Mouse (Mus musculus) gastrocnemius, postnatal 10 days (tissue): Measurements from ENCODE around the gene Ahctf1. TPM values are rescaled to one million over a fixed set of nuclear protein-coding genes. Genes with fewer than 3 reads are reported as not detected.
A peak's percentile ranks its signal among the peaks of the same experiment; 100 is the strongest.
"Not testable (repeated sequence)": the region's sequence is repeated elsewhere in the genome, so short reads cannot be mapped to it uniquely, and the experiment has no call there.

ENCODE experiments used
- DNase-seq: peaks from one replicate; pipeline ENCODE4 v3.0.0; 2021; ENCODE audit warnings: mixed read lengths
- long read RNA-seq, 2 experiments: library from polyadenylated mRNA; stranded (forward); transcript quantifications; one replicate each; pipeline ENCODE4 v2.0.0; 2021
- total RNA-seq, 2 experiments: library from RNA; stranded (reverse); gene quantifications; 2 replicates each; pipeline ENCODE4 v1.2.3; 2021

The Ahctf1 gene
- total RNA-seq = 10 to 100 TPM; 21.0 to 25.7 TPM
- long read RNA-seq, experiment 1, full-length matches to known transcripts = 3 of 7 reads
- long read RNA-seq, experiment 1, partial matches to known transcripts = 3 of 7 reads
- long read RNA-seq, experiment 1, other reads (novel, unspliced or antisense) = 1 of 7 reads
- long read RNA-seq, experiment 2, full-length matches to known transcripts = 2 of 9 reads
- long read RNA-seq, experiment 2, partial matches to known transcripts = 6 of 9 reads
- long read RNA-seq, experiment 2, other reads (novel, unspliced or antisense) = 1 of 9 reads

DNA sequence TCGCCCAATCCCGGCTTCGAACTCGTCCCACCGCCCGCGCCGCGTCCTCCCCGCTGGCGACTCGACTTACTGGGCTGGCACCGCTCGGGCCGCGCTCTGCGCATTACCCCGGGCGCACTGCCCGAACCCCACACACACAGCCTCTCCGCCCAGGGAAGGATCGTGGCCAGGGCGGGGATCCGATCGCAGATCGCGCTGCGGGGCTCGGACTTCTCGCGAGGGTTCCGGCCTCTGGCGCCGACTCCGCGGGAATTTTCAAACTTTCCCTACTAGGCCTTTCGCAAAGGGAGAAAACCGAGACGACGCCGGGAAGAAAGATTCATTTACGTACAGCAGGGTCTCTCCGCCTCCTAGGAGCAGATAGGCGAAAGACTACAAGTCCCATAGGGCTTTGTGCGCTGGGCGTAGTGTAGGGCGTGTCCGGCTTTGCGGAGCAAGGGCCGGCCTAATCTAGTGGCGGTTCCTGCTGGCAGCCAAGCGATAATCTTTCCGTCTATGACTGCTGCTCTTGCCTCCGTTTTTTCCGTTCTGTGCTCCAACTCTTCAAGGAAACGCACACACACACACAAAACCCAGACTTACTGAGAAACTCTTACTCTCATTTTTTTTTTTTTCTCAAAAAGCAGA lies at the start of gene Ahctf1:
Gene Ahctf1, minus strand, starts transcription at position 168 of the 627 bp plus-strand sequence.
- peak; percentile 99 for DNase-seq

DNA sequence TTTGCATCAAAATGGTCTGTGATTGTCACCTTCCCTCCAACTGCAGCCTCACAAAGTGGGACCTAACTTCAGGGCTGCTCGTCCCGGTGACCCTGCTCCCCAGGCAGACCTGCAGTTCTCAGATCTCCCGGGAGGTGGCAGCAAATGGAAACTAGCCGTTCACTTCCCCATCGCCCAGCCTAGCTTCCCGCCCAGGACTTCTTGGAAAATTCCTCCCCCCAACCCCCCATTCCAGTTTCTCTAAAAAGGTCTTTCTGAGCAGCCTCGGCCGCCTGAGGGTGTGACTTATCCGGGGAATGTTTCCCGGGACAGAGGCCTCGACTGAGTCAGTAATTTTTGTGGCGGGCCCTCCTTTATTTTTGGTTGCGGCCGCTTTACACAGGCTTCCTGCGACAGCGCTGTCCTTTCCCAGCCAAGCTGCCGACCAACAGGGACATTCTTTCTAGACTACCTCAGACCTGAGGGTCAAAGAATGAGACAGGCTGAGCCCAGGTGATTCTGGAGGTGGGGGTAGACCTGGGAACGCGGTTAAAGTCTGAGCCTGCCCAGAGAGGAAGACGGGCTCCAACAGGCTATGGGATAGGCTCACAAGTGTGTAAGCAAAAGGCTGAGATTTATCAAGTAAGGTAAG lies 44.4 kb upstream of the Ahctf1 start:
- DNase-seq = peak; percentile 94

DNA sequence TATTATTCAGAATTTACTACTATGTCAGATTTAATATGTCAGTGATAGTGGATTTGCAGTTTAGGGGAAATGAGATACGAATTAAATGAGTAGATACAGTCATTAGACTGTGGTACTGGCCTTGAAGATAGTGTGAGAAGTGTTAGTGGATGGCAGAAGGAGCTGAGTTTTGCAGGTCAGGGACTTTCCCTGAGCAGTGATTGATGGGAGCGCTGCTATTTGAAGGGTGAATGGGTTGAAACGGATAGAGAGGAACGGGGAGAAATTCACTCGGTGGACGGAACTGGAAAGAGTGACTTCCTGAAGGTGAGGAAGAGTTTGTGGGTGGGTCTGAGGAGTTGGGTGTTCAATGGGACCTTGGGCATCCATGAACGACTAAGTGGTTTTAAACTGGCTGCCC lies 43.7 kb upstream of the Ahctf1 start:
- DNase-seq = no peak

DNA sequence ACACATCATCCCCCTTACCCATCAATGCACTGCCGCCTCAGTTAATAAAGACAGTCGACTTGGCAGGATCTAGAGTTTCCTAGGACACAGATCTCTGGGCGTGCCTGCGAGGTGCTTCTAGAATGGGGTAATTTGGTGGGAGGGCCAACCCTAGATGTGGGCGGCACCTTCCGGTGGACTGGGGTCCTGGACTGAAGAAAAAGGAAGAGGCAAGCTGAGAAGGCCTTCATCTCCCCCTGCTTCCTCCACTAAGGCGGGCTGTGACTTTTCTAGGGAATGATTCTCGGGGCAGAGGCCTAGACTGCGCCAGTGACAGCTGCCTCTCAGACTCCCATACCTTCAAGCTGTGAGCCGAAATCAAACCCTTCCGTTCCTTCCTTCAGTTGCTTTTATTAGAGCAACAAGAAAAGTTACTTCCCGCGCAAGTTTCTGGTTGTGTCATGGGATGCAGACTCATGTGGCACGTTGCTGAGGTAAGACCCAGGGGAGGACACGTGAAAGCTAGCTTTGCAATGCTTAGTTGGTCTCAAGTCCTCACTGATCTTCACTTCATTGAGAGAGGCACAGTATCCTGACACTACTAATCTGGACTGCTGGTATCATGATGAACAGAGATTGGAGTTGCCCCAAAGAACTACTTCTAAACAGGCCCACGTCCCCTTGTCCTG lies 42.5 kb upstream of the Ahctf1 start:
- DNase-seq = no peak

DNA sequence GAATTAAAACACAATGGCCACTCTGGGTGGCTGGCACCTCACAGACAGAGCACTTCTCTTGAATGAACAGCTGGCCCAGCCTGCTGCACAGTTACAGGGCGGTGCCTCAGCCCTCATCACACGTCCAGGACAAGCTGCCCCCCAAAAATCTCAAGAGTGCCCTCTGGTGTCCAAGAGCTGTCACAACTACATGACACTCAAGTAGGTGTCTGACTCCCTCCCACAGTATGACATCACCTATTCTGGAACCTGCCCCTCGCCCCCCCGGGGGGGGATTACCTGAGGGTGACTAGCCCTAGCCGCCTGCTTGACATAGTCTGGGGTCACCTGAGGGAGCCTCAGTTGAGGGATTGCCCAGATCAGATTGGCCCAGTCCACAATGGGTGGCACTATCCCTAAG lies 41.4 kb upstream of the Ahctf1 start:
- DNase-seq = peak; percentile 65

DNA sequence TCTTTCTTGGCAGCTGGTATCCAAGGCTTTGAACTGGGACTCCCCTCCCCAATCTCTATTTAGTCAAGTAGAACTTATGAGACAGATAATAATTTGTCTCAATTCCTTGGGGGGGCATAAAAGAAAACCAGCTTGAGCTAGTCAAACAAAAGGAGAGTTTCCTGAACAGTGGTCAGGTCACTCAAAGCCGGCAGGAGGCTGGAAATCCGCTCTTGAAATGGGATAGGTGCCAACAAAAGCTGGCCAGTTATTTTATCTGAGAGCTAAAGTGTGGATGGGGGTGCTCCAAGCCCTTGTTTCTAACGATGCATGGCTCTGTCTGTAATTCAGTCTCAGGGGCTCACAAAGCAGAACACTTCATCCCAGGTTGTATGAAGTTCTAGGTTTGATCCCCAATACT lies 40.5 kb upstream of the Ahctf1 start:
- DNase-seq = no peak

DNA sequence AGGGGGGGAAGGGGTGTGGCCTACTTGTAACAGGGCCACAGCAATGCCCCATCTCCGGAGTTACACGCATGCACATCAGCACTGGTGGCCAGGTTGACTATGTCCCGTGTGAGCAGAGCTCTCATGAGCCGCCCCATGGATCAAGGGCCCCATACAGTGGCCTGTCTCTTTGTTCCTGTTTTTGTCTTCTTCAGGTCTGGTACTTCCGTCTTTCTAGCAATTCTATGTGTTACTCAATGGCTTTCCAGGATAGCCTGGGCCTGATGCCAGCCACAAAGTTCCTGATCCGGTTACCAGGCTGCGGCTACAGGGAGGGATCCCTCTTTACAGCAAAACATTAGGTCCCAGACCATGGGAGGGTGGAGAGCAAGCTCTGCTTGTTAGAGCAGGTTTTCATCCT lies 39.1 kb upstream of the Ahctf1 start:
- DNase-seq = peak; percentile 60

DNA sequence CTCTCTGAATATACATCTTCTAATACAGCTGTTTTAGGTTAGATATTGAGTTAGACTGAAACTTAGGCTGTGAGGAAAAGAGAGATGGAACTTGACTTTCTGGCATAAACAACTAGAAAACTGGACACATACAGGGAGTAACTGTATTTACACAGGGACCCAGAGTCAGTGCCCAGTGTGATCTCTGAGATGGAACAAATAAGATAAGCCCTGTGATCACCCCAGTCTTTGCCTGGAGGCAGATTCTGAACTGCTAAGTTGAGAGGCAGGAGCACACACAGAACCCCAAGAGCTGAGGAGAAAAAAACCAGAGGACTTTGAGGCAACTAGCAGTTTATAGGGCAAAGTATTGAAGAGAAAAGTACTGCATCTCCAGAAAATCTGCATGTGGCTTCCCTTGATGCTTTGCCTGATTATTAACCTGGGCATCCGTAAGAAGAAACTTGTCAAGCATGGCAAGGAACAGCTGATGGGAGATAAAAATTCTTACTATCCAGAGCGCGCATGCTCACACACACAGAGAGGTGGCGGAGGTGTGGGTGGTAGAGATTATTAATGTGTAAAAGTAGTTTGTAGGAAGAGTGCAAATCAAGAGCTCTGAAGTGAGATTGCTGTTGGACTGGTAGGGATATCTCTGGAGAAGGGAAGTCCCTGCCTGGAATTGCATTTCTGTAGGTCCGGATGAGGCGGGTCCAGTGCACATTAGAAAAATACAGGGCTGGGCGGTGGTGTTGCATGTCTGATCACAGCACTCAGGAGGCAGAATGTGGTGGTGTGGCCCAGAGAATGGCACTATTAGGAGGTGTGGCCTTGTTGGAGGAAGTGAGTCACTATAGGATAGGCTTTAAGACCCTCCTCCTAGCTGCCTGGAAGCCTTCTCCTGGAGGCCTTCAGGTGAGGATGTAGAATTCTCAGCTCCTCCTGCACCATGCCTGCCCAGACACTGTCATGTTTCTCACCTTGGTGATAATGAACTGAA lies 33.2 kb upstream of the Ahctf1 start:
- no peak for DNase-seq

DNA sequence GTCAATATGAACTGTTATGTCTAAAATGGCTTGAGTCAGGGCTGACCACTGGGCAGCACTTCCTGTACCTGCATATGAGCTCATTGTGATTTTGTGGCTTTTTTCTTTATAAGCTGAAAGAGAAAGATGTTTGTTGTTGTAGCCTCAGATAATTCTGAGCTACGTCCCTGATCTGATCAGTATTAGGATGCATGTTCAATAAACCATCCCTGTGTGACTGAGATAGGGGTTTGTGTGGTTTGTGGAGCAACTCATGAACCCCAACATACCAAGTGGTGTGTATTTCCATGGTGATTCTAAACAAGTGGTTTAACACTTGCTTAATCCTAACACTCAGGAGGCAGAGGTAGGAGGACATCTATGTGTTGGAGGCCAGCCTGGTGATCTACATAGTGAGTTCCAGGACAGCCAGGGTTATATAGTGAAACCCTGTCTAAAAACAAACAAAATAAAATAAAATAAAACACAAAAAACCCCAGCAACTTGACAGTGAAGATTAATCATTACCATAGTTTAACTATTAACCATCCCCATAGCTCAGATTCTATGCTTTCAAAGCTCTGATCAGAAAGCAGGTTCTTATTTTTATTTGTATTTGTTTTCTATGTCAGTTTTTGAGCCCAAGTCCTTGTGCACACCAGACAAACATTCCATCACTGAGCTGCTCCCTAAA lies 32.4 kb upstream of the Ahctf1 start:
- no peak for DNase-seq

DNA sequence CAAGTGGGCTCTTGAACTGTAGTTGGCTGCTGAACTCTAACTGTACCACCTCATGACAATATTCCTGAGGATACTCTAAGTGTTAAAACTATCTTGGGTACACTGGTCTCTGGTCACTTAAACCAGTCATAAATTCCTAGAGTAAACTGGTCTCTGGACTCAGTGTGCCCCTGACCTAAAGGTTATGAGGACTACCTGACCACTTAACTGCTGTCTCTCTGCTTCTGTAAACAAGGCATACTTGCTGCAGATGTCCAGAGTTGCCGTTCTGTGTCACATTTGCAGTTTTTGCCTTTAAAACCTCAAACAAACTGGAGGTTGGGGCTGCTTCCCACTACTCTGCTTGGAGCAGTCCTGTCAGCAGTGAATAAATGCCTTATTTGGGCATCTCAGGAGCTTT lies 30.1 kb upstream of the Ahctf1 start:
- DNase-seq = no peak

DNA sequence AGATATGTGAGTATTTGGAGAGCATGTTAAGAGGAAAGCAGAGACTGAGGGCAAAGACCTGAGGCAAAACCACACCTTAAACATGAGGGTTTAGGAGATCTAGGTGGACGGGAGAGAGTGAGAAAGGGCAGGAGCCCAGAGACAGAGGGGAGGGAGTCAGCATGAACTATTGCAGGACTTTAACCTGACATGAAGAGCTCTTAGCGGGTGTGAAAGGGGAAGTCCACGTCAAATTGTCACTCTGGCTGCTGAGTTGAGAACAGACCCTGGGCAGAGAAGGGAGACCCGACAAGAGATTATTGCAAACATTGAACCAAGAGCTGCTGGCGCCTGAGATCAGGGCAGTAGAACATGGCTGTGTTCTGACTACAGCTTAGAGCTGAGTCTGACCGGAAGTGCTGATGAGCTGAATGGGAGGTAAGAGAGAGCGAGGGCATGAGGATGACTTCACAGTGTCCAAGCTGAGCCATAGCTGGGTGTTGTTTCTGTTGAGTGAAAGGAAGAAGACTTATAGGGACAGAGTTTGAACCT lies 29.3 kb upstream of the Ahctf1 start:
- no peak for DNase-seq

DNA sequence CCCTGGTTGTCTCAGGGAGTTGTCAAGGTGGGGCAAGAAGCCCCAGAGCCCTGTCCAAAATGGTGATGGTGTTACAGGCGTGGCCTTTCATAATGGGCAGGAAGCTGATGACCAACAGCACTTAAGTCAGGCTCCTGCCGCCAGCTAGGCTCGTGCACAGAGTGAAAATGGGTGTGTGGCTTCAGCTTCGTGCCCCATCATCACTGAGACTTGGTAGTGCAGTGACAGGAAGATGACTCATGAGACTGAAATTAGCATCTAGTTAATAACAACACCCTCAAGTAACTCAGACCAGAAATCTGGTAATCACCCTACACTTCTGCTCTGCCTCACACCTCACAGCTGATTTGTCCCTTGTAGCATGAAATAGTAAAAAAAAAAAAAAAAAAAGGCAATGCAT lies 25.4 kb upstream of the Ahctf1 start:
- DNase-seq = no peak

DNA sequence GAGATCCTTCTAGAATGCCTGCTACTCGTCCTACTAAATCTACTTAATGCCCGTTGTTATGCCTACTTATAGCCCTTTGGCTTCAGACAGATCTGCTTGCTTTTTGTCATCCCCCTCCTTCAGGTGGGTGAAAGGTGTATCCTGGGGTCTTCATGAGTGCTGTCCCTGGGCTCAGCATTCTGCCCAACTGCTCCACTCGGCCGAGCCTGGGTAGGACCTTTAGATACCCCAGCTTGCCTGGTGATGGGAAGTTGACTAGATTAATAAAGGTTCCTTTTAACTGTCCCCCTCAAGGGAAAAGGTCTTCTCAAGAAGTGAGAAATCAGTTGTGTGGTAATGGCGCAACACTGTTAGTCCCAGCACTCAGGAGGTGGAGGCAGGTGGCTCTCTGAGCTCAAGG lies 24.6 kb upstream of the Ahctf1 start:
- no peak for DNase-seq

DNA sequence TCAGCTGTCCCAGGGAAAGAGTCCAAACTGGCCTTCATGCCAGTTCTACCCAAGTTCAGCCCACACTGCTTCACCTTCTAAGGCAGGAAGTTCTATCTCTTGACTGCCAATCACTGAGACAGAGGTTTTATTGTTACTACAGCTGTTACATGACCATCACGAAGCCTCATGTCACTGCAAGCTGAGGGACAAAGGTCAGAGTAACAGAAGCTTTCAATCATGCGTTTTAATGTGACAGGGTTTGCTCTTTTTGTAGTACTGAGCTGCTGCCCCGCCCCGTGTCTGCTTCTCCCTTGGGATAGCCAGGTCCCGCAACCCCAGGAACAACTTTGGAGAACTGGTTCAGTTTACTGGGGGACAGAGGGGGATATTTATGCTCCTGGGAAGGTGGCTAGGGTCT lies 21.1 kb upstream of the Ahctf1 start:
- DNase-seq = peak; percentile 46

DNA sequence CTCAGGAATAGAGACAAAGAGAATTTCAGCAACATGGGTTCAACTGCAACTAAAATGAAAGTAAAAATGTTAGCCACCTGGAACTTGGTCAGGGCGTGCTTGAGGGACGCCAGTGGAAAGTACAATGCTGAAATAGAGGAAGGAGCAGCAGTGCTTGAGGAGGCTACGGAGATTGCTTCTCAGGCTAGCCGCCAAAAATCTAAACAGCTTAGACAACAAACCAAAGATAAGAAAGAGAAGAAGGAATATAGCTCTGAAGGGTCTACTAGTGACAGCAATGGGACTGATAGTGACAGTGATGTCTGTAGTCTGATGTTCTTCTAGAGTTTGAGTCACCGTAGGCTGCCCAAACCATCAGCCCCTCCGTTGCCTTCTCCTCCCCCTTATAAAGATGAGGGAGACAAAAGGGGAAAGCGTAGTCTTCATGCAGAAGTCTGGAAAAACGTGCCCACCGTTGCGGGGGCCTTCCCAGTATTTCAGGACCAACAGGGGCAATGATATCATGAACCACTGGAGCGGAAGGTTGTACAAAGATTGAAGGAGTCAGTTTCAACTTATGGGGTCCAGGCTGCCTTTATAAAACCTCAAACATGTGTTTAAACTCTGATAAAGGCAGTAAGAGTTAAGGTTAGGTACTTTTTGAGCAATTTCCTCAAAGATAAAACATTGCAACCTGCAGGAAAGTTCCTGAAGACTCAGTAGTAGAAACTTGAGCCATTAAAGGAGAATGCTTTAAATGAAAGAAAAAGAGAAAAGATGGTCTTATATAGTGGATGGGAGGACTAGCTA lies 15.2 kb upstream of the Ahctf1 start:
- DNase-seq = not testable (repeated sequence)

DNA sequence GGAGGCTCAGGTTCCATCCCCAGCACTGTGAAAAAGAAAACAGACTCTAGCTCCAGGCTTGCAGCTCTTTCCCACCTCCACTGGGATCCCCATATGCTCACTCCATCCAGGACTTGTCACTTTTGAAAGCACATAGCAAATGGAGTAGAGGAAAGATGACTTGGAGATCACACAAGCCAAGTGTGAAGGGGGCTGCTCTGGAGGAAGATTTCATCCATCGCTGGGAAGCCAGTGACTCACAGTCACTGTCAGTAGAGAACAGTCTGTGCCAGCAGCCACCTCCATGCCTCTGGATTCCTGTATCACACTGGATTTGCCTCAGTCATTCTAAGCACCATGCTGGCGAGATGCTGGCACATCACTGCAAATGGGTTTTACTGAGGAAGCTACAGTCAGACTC lies 11.1 kb upstream of the Ahctf1 start:
- no peak for DNase-seq

DNA sequence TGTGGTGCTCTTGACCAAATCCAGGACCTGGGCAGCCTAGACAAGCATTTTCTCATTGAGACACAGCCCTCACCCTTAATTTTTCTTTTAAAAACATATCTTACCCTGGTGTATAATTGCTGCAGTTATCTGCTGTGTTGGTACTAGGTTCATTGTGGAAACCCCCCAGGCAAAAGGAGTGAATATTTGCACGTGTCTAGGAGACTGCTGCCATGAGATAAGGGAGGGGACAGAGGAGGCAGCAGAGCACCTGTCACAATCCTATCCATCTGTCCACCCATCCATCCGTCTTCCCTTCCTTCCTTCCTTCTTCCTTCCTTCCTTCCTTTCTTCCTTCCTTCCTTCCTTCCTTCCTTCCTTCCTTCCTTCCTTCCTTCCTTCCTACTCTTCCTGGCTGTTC lies 9.9 kb upstream of the Ahctf1 start:
- DNase-seq = no peak

DNA sequence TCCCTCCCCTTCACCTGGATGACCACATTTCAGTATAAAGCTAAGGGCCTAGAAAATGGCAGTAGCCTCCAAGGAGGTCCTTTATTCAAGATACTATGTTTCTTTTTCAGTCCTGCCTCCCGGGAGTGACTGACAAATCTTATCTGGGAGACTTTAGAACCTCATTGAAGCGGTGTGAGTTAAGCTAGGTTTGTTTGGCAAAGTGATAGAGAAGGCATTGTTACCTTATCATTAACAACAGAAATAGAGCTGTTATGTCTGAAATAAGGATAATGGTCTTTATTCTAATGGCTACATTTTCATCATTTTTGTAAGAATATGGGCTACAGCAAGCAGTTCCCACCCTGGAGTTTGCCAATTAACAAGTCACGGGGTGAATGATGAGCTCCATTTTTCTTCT lies 4.8 kb upstream of the Ahctf1 start:
- no peak for DNase-seq

DNA sequence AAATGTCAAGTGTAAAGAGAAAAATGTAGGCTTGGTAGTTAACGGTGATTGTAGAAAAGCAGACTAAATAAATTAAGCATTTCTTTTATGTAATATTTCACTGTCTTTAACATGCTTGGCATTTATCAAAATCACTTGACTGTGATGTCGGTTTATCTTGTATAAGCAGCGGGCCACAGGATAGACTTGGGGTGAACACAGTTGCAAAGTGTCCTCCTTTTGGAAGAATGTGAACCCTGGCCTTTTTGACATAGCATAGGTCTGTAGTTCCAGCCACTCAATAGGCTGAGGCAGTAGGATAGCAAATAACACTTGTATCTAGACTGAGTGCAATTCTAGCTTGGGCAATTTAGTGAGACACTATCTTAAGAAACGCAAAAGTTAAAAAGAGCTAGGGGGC lies 4.0 kb upstream of the Ahctf1 start:
- DNase-seq = no peak

DNA sequence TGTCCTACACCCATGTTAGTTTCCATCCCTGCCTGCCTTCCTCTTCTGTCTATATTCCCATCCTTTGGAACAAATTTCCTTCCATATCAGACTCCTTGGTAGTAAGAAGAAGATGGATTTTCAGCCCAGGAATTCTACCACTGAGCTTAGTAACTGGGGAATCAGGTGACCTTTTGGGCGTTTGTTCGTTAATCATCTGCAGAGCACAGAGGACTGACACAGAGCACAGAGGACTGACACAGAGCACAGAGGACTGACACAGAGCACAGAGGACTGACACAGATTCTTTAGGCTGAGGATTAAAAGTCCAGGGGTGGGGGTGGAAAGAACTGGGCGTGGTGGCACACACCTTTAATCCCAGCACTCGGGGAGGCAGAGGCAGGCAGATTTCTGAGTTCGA lies 2.3 kb upstream of the Ahctf1 start:
- DNase-seq = no peak
